Mouse (Mus musculus): ENCODE data around the gene Zfp1. TPM values are rescaled to one million over a fixed set of nuclear protein-coding genes. Genes with fewer than 3 reads are reported as not detected.

Zfp1 gene
- total and polyA plus RNA-seq, 2 experiments: 4.3 to 5.0 TPM

DNA sequence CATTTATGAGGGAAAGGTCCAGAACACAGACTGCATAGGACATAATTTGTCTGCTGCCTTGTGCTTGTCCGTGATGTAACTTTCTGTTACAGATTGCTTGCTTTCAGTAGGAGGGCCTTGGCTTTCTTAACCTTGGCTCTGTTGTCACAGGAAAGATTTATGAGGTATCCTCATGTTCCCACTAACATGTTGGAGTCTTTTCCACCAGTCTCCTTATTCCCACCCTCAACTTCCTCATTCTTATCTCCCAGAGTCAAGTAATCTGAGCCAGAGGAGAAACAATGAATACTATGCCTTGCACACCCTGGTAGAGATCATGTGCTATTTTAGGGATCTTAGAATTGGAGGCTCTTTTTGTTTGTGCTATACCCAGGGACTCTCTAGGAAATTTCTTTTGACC is 45.9 kb upstream of the Zfp1 start:
- Histone ChIP-seq H3K36me3 (ENCODE audit: control insufficient read depth, insufficient read depth, low read length) (no peaks in the 10 kb centered on the region), H3K27me3 (ENCODE audit: control insufficient read depth, insufficient read depth, low read length) (no peaks in the 10 kb centered on the region), H3K4me1 (ENCODE audit: control insufficient read depth, insufficient read depth, low read length) (peaks cover 16% of the 10 kb centered on the region), H3K79me2 (ENCODE audit: control insufficient read depth, insufficient read depth, low read length) (peaks cover 34% of the 10 kb centered on the region), H3K4me3 (ENCODE audit: insufficient read depth, low read depth, low read length) (no peak overlapping the region), H3K9ac (ENCODE audit: low read depth, low read length) (no peak overlapping the region), H3K27ac (replicated peaks; ENCODE audit: insufficient read depth, low read depth, low read length) (no peak overlapping the region)
- DNase-seq (ENCODE audit: extremely low read depth, low read depth, low spot score): no peak
- TF ChIP-seq POLR2A (IDR thresholded peaks at IDR 0.05; ENCODE audit: extremely low read depth, insufficient read depth, low read length) (no peak), CTCF (IDR thresholded peaks at IDR 0.05; ENCODE audit: low read depth, low read length) (no peak)
- WGBS: 41% methylated on average over 1 of the region's 1 CpGs

DNA sequence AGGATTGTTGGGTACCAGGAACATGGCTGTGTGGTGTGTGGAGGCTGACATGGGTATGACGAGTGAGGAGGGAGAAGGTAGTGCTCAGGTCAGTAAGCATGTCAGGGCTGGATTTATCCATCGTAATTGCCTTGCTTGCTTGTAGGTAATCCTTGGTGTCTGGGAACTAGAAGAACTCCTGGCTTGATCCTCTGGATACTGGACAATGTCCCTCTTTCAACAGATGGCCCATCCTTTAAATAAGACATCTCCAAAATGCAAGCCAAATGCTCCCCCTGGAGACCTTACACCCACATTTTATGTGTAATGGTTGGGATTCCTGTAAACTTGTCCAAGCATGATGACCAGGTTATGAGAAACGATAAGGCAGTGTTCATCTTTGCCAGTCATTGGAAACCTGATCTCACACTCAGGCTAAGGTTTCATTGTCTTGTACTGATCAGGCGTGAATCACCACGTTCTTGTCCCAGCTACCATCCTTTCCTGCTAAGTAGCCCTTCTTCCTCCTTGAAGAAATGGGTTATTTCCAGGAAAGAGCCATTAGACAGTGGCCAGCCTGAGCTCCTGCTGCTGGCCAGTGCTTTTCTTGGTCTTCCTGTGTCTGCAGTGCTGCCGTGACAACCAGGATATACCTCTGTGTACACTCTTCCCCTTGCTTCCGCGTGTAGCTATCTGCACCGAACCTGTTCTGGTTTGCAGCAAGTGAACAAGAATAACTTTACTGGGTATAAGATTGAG is 43.3 kb upstream of the Zfp1 start:
- Histone ChIP-seq H3K79me2 (ENCODE audit: control insufficient read depth, insufficient read depth, low read length) (peaks cover 35% of the 10 kb centered on the region), H3K27me3 (ENCODE audit: control insufficient read depth, insufficient read depth, low read length) (no peaks in the 10 kb centered on the region), H3K27ac (replicated peaks; ENCODE audit: insufficient read depth, low read depth, low read length) (no peak overlapping the region), H3K4me3 (ENCODE audit: insufficient read depth, low read depth, low read length) (no peak overlapping the region), H3K4me1 (ENCODE audit: control insufficient read depth, insufficient read depth, low read length) (peaks cover 10% of the 10 kb centered on the region), H3K36me3 (ENCODE audit: control insufficient read depth, insufficient read depth, low read length) (peaks cover 2% of the 10 kb centered on the region; the same call in 1 of the 2 replicates), H3K9ac (ENCODE audit: low read depth, low read length) (no peak overlapping the region)
- DNase-seq (ENCODE audit: extremely low read depth, low read depth, low spot score): no peak
- TF ChIP-seq CTCF (IDR thresholded peaks at IDR 0.05; ENCODE audit: low read depth, low read length) (no peak), POLR2A (IDR thresholded peaks at IDR 0.05; ENCODE audit: extremely low read depth, insufficient read depth, low read length) (no peak)
- WGBS: 83% methylated on average over 9 of the region's 9 CpGs

DNA sequence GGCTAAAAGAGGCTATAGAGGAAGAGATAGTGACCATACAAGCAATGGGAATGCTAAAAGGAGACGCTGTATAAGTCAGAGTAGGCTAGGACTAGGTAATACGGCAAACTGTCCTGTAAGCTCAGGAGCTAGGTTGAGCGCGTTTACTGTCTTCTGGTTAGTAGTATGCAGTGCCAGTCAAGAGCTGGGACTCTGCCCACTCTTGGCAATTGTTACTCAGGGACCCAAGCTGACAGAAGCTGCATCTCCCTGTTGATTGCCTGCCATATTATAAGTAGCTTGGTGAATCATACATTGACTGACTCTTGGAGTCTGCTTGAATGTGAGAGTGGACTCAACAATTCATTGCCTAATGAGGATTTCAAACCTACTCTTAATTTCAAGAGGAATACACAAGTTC is 41.2 kb upstream of the Zfp1 start:
- H3K9ac ChIP-seq (ENCODE audit: low read depth, low read length): no peak overlapping the region
- H3K27ac ChIP-seq (replicated peaks; ENCODE audit: insufficient read depth, low read depth, low read length): no peak overlapping the region
- H3K4me1 ChIP-seq (ENCODE audit: control insufficient read depth, insufficient read depth, low read length): peaks cover 3% of the 10 kb centered on the region
- no peak for DNase-seq (ENCODE audit: extremely low read depth, low read depth, low spot score)
- WGBS: 93% methylated on average over 4 of the region's 4 CpGs
- no peak overlapping the region for H3K4me3 ChIP-seq (ENCODE audit: insufficient read depth, low read depth, low read length)
- no peaks in the 10 kb centered on the region for H3K27me3 ChIP-seq (ENCODE audit: control insufficient read depth, insufficient read depth, low read length)
- H3K79me2 ChIP-seq (ENCODE audit: control insufficient read depth, insufficient read depth, low read length): peaks cover 39% of the 10 kb centered on the region
- peaks cover 2% of the 10 kb centered on the region; the same call in 1 of the 2 replicates for H3K36me3 ChIP-seq (ENCODE audit: control insufficient read depth, insufficient read depth, low read length)
- TF ChIP-seq CTCF (IDR thresholded peaks at IDR 0.05; ENCODE audit: low read depth, low read length) (no peak), POLR2A (IDR thresholded peaks at IDR 0.05; ENCODE audit: extremely low read depth, insufficient read depth, low read length) (no peak)

DNA sequence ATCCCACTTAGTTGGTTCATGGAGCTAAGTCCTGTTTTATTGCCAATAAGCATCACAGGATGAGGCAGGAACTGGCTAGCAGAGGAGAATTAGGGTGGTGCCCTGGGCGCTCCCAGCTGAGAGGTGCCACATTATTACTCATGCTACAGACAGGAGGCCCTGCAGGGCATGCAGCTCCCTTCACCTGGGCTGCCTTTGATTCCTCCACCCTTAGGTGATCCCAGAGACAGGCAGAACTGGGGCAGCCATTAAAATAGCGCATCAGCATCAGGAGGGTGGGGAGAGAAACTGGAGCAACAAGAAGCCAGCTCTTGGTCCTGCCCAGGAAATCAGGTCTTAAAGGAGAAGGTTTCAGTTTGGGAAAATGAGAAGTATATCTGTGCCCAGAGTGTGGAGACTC is 38.2 kb upstream of the Zfp1 start:
- Histone ChIP-seq H3K4me1 (ENCODE audit: control insufficient read depth, insufficient read depth, low read length) (no peaks in the 10 kb centered on the region), H3K9ac (ENCODE audit: low read depth, low read length) (no peak overlapping the region), H3K4me3 (ENCODE audit: insufficient read depth, low read depth, low read length) (no peak overlapping the region), H3K27ac (replicated peaks; ENCODE audit: insufficient read depth, low read depth, low read length) (no peak overlapping the region), H3K36me3 (ENCODE audit: control insufficient read depth, insufficient read depth, low read length) (peaks cover 6% of the 10 kb centered on the region; the same call in 1 of the 2 replicates), H3K27me3 (ENCODE audit: control insufficient read depth, insufficient read depth, low read length) (no peaks in the 10 kb centered on the region), H3K79me2 (ENCODE audit: control insufficient read depth, insufficient read depth, low read length) (peaks cover 46% of the 10 kb centered on the region)
- no peak for DNase-seq (ENCODE audit: extremely low read depth, low read depth, low spot score)
- no peak for TF ChIP-seq POLR2A (IDR thresholded peaks at IDR 0.05; ENCODE audit: extremely low read depth, insufficient read depth, low read length)
- 90% methylated on average over 2 of the region's 2 CpGs for WGBS

DNA sequence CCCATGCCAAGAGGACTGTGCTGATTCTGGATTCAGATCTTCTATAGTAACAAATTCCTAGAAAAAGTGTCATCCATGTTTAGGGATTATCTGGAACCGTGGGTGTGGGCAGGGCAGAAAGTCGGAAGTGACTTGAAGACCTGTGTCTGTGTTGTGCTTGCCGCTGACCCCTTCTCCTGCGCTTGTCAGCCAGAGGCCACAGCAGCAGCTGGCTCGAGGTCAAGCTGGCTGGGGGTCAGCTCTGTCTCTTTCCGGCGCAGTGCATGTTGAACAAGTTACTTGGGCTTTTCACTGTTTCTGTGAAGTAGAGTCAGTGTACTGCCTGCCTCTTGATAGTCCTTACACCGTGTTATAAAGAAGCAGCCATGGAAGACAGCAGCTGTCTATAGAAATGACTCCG is 36.2 kb upstream of the Zfp1 start:
- peaks cover 7% of the 10 kb centered on the region; the same call in 1 of the 2 replicates for H3K36me3 ChIP-seq (ENCODE audit: control insufficient read depth, insufficient read depth, low read length)
- no peak for TF ChIP-seq POLR2A (IDR thresholded peaks at IDR 0.05; ENCODE audit: extremely low read depth, insufficient read depth, low read length)
- DNase-seq (ENCODE audit: extremely low read depth, low read depth, low spot score): no peak
- WGBS: 81% methylated on average over 9 of the region's 9 CpGs
- no peaks in the 10 kb centered on the region for H3K4me1 ChIP-seq (ENCODE audit: control insufficient read depth, insufficient read depth, low read length)
- H3K4me3 ChIP-seq (ENCODE audit: insufficient read depth, low read depth, low read length): no peak overlapping the region
- no peaks in the 10 kb centered on the region for H3K27me3 ChIP-seq (ENCODE audit: control insufficient read depth, insufficient read depth, low read length)
- H3K27ac ChIP-seq (replicated peaks; ENCODE audit: insufficient read depth, low read depth, low read length): no peak overlapping the region
- H3K79me2 ChIP-seq (ENCODE audit: control insufficient read depth, insufficient read depth, low read length): peaks cover 38% of the 10 kb centered on the region
- H3K9ac ChIP-seq (ENCODE audit: low read depth, low read length): no peak overlapping the region

DNA sequence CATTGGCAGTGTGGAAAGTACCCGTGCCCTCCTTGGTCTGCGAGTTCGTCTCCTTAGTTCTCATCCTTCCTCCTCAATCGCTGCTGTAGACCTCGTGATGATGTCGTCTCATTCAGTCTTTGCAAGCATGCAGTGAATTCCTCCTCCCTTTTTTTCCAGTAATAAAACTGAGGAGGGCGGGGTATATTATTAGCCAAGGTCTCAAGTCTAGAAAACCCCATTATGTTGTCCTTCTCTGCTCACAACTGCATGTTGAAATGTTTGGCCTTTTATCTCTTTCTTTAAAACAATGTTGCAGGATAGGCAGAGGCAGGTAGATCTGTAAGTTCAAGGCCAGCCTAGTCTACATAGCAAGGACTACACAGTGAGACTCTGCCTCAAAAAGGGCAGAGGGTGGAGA is 35.8 kb upstream of the Zfp1 start:
- Histone ChIP-seq H3K79me2 (ENCODE audit: control insufficient read depth, insufficient read depth, low read length) (peaks cover 36% of the 10 kb centered on the region), H3K4me3 (ENCODE audit: insufficient read depth, low read depth, low read length) (no peak overlapping the region), H3K4me1 (ENCODE audit: control insufficient read depth, insufficient read depth, low read length) (no peaks in the 10 kb centered on the region), H3K27me3 (ENCODE audit: control insufficient read depth, insufficient read depth, low read length) (no peaks in the 10 kb centered on the region), H3K27ac (replicated peaks; ENCODE audit: insufficient read depth, low read depth, low read length) (no peak overlapping the region), H3K9ac (ENCODE audit: low read depth, low read length) (no peak overlapping the region), H3K36me3 (ENCODE audit: control insufficient read depth, insufficient read depth, low read length) (peaks cover 7% of the 10 kb centered on the region; the same call in 1 of the 2 replicates)
- WGBS: 87% methylated on average over 7 of the region's 7 CpGs
- TF ChIP-seq CTCF (IDR thresholded peaks at IDR 0.05; ENCODE audit: low read depth, low read length) (no peak), POLR2A (IDR thresholded peaks at IDR 0.05; ENCODE audit: extremely low read depth, insufficient read depth, low read length) (no peak)
- DNase-seq (ENCODE audit: extremely low read depth, low read depth, low spot score): no peak

Measured in liver, adult 2 months (tissue).